ENCODE assay signal across 19 mouse cellular contexts in genomic region chr7:133072535-133072934, GRCm38 (mm10). TPM values are rescaled to one million over a fixed set of nuclear protein-coding genes. Genes with fewer than 3 reads are reported as not detected.
DNase-seq lines count a peak whose midpoint lies in the region; ATAC-seq lines count a peak whose summit lies in the region.
"Had no signal": no experiment of that assay in that cellular context is flagged by ENCODE, and none has a peak within 500 bp of the region (broad histone marks: within the 10 kb centered on the region; RNA-seq: fewer than 3 reads in every experiment).

No protein-coding gene starts in this region.

- no peak overlapping the region for H3K9ac ChIP-seq in hindbrain, embryonic 16.5 days (ENCODE audit: low read depth, low read length)
- H3K9ac ChIP-seq in neural tube, embryonic 13.5 days = no peak overlapping the region
- H3K9ac ChIP-seq in forebrain, embryonic 15.5 days (replicated peaks) = no peak overlapping the region
- H3K9ac ChIP-seq: liver, embryonic 12.5 days; lung, embryonic 14.5 days had no signal

- no peak overlapping the region for H3K4me2 ChIP-seq in hindbrain, embryonic 16.5 days (ENCODE audit: low read length)
- no peak overlapping the region for H3K4me2 ChIP-seq in neural tube, embryonic 13.5 days
- peak overlapping the region; percentile 8; the same call in 1 of the 2 replicates for H3K4me2 ChIP-seq in forebrain, embryonic 15.5 days (replicated peaks)
- H3K4me2 ChIP-seq: liver, embryonic 12.5 days; lung, embryonic 14.5 days had no signal

- peak overlapping the region; percentile 80 for H3K27ac ChIP-seq in hindbrain, embryonic 10.5 days
- no peak overlapping the region for H3K27ac ChIP-seq in hindbrain, embryonic 16.5 days (ENCODE audit: low read depth, low read length)
- H3K27ac ChIP-seq in neural tube, embryonic 13.5 days (replicated peaks) = 0 out of 2 replicates have a peak overlapping the region, but pooled peaks have one; percentile 18
- peak overlapping the region; percentile 85 for H3K27ac ChIP-seq in forebrain, embryonic 15.5 days (replicated peaks)
- H3K27ac ChIP-seq: layer of hippocampus, adult 2 months; limb, embryonic 10.5 days; liver, embryonic 12.5 days had no signal

- peaks cover 62% of the 10 kb centered on the region for H3K36me3 ChIP-seq in hindbrain, embryonic 10.5 days
- H3K36me3 ChIP-seq in hindbrain, embryonic 16.5 days (ENCODE audit: control insufficient read depth, insufficient read depth, low read length) = no peaks in the 10 kb centered on the region
- no peaks in the 10 kb centered on the region for H3K36me3 ChIP-seq in neural tube, embryonic 13.5 days
- no peaks in the 10 kb centered on the region for H3K36me3 ChIP-seq in forebrain, embryonic 15.5 days

- H3K9me3 ChIP-seq in hindbrain, embryonic 10.5 days = no peaks in the 10 kb centered on the region
- no peaks in the 10 kb centered on the region for H3K9me3 ChIP-seq in hindbrain, embryonic 16.5 days (ENCODE audit: control insufficient read depth, low read length)
- H3K9me3 ChIP-seq in neural tube, embryonic 13.5 days = no peaks in the 10 kb centered on the region
- no peaks in the 10 kb centered on the region for H3K9me3 ChIP-seq in forebrain, embryonic 15.5 days
- H3K9me3 ChIP-seq: limb, embryonic 10.5 days; liver, embryonic 12.5 days had no signal

- no peak overlapping the region for H3K4me3 ChIP-seq in hindbrain, embryonic 10.5 days
- H3K4me3 ChIP-seq in hindbrain, embryonic 16.5 days (ENCODE audit: low read length) = no peak overlapping the region
- H3K4me3 ChIP-seq in neural tube, embryonic 13.5 days = no peak overlapping the region
- H3K4me3 ChIP-seq in forebrain, embryonic 15.5 days = no peak overlapping the region
- H3K4me3 ChIP-seq: layer of hippocampus, adult 2 months; limb, embryonic 10.5 days; liver, embryonic 12.5 days had no signal

- no peak for DNase-seq in hindbrain, embryonic 10.5 days (ENCODE audit: low spot score)
- no peak for DNase-seq in neural tube, embryonic 10.5 days (ENCODE audit: extremely low spot score, low spot score)
- no peak for DNase-seq in heart, postnatal 25 days (ENCODE audit: low spot score)
- no peak for DNase-seq in frontal cortex, postnatal 25 days (ENCODE audit: low spot score in 2 of 2)
- DNase-seq: adrenal gland, postnatal 25 days; B cell, adult 2 months; cerebellum, adult 2 months; gastrocnemius, postnatal 25 days; lung, embryonic 14.5 days; lung, postnatal 4 days had no signal

- ATAC-seq in hindbrain, embryonic 16.5 days = no peak
- no peak for ATAC-seq in neural tube, embryonic 13.5 days (ENCODE audit: low read depth)
- ATAC-seq in forebrain, embryonic 15.5 days (replicated peaks) = no peak
- ATAC-seq: activated CD4-positive, CD25-positive, alpha-beta regulatory T cell, adult 4 months; liver, embryonic 12.5 days had no signal

- H3K27me3 ChIP-seq in hindbrain, embryonic 10.5 days (ENCODE audit: insufficient read depth, poor library complexity, severe bottlenecking) = no peaks in the 10 kb centered on the region
- no peaks in the 10 kb centered on the region for H3K27me3 ChIP-seq in hindbrain, embryonic 16.5 days (replicated peaks; ENCODE audit: control insufficient read depth, insufficient read depth, low read length)
- H3K27me3 ChIP-seq in neural tube, embryonic 13.5 days = no peaks in the 10 kb centered on the region
- H3K27me3 ChIP-seq in forebrain, embryonic 15.5 days = no peaks in the 10 kb centered on the region
- H3K27me3 ChIP-seq: liver, embryonic 12.5 days had no signal

- intact Hi-C loops in heart, postnatal 25 days (cut with DNase I) = no loop called here

- H3K4me1 ChIP-seq in hindbrain, embryonic 10.5 days (replicated peaks) = peaks cover 77% of the 10 kb centered on the region
- peaks cover 42% of the 10 kb centered on the region for H3K4me1 ChIP-seq in hindbrain, embryonic 16.5 days (ENCODE audit: control insufficient read depth, insufficient read depth, low read depth, low read length)
- H3K4me1 ChIP-seq in neural tube, embryonic 13.5 days (replicated peaks) = peaks cover 85% of the 10 kb centered on the region
- H3K4me1 ChIP-seq in forebrain, embryonic 15.5 days = peaks cover 92% of the 10 kb centered on the region
- H3K4me1 ChIP-seq: liver, embryonic 12.5 days had no signal

- 37% methylated on average over 4 of the region's 4 CpGs for WGBS in hindbrain, embryonic 10.5 days
- 32% methylated on average over 4 of the region's 4 CpGs for WGBS in hindbrain, embryonic 16.5 days
- WGBS in neural tube, embryonic 13.5 days = 36% methylated on average over 4 of the region's 4 CpGs
- WGBS in forebrain, embryonic 15.5 days = 14% methylated on average over 4 of the region's 4 CpGs

RNA-seq across cellular contexts. Expression of gene Fgfr2, which starts 50.6 kb away (rescaled TPM):
- polyA plus RNA-seq in hindbrain, embryonic 10.5 days (2016; fragmentation: Nextera tagmentation; extraction: Ambion mirVana) = 87.4 and 92.5 TPM in 2 replicates
- polyA plus RNA-seq in hindbrain, embryonic 16.5 days (2015; fragmentation: Nextera tagmentation; extraction: Ambion mirVana) = 24.1 and 27.7 TPM in 2 replicates
- polyA plus RNA-seq in neural tube, embryonic 13.5 days (2015; fragmentation: Nextera tagmentation; extraction: Ambion mirVana) = 22.9 and 30.6 TPM in 2 replicates
- polyA plus RNA-seq in forebrain, embryonic 15.5 days (2015; fragmentation: Nextera tagmentation; extraction: Ambion mirVana) = 43.5 and 48.1 TPM in 2 replicates
- total RNA-seq in heart, postnatal 25 days (2021) = 1 to 10 TPM; 1.7 to 1.8 TPM
- total RNA-seq: common myeloid progenitor, adult 5-6 weeks; neutrophil, adult 5-6 weeks had no signal
- polyA plus RNA-seq: activated CD4-positive, CD25-positive, alpha-beta regulatory T cell, adult 4 months had no signal

RNA-seq across cellular contexts. Expression of gene Ctbp2, which starts 51.6 kb away (rescaled TPM):
- 119 and 123 TPM in 2 replicates for polyA plus RNA-seq in hindbrain, embryonic 10.5 days (2016; fragmentation: Nextera tagmentation; extraction: Ambion mirVana)
- 44.9 and 57.9 TPM in 2 replicates for polyA plus RNA-seq in hindbrain, embryonic 16.5 days (2015; fragmentation: Nextera tagmentation; extraction: Ambion mirVana)
- polyA plus RNA-seq in neural tube, embryonic 13.5 days (2015; fragmentation: Nextera tagmentation; extraction: Ambion mirVana) = 73.1 and 94.2 TPM in 2 replicates
- 80.3 and 87.4 TPM in 2 replicates for polyA plus RNA-seq in forebrain, embryonic 15.5 days (2015; fragmentation: Nextera tagmentation; extraction: Ambion mirVana)
- 10 to 100 TPM; 24.8 to 36.1 TPM for total RNA-seq in heart, postnatal 25 days (2021)
